Mouse (Mus musculus) liver, embryonic 13.5 days (tissue): ENCODE measurements at regions not wholly inside any gene's neighbourhood (a gene's known extent, or its start where the extent isn't known, plus 50 kb on each side); places are given as distances from the start of the nearest gene placed in this dataset.
"Not testable (repeated sequence)": the region's sequence is repeated elsewhere in the genome, so short reads cannot be mapped to it uniquely, and the experiment has no call there.

ENCODE experiments used
- ATAC-seq: fragments of 200-750 bp; cut with Nextera tagmentation; 2 replicates; pipeline ENCODE4 v1.8.0; 2017; ENCODE audit warnings: low read depth, mild to moderate bottlenecking, moderate number of reproducible peaks, moderate library complexity
- DNase-seq: peaks from one replicate; pipeline ENCODE4 v3.0.0; 2022
- H3K27ac ChIP-seq: fragments of 300-500 bp; sonication (generic); 2 replicates; pipeline ENCODE4 v1.5.1; 2015; ENCODE audit warnings: moderate library complexity, mild to moderate bottlenecking, inconsistent platforms
- H3K27me3 ChIP-seq: fragments of 300-500 bp; sonication (generic); 2 replicates; pipeline ENCODE4 v1.6.1; 2015; ENCODE audit warnings: mild to moderate bottlenecking, inconsistent platforms
- H3K36me3 ChIP-seq: fragments of 300-500 bp; sonication (generic); 2 replicates; pipeline ENCODE4 v1.6.1; 2015; ENCODE audit warnings: mild to moderate bottlenecking, inconsistent platforms
- H3K4me1 ChIP-seq: fragments of 300-500 bp; sonication (generic); replicated peaks from 2 replicates; pipeline ENCODE4 v1.6.1; 2015; ENCODE audit warnings: inconsistent platforms
- H3K4me2 ChIP-seq: fragments of 300-500 bp; sonication (generic); 2 replicates; pipeline ENCODE4 v1.6.1; 2015; ENCODE audit warnings: inconsistent platforms, mild to moderate bottlenecking, moderate library complexity
- H3K4me3 ChIP-seq: fragments of 300-500 bp; sonication (generic); replicated peaks from 2 replicates; pipeline ENCODE4 v1.5.1; 2015; ENCODE audit warnings: mild to moderate bottlenecking, inconsistent platforms
- H3K9ac ChIP-seq: fragments of 300-500 bp; sonication (generic); 2 replicates; pipeline ENCODE4 v1.6.1; 2015; ENCODE audit warnings: mild to moderate bottlenecking, inconsistent platforms
- H3K9me3 ChIP-seq: fragments of 300-500 bp; sonication (generic); replicated peaks from 2 replicates; pipeline ENCODE4 v1.6.1; 2016; ENCODE audit warnings: inconsistent platforms
- WGBS: fragments of 180-500 bp; shearing (Covaris S2); methylation state at CpG from one replicate; pipeline ENCODE4 v1.1.7; 2015; ENCODE audit not compliant: insufficient replicate concordance; 5-methylcytosine and 5-hydroxymethylcytosine counted together

DNA sequence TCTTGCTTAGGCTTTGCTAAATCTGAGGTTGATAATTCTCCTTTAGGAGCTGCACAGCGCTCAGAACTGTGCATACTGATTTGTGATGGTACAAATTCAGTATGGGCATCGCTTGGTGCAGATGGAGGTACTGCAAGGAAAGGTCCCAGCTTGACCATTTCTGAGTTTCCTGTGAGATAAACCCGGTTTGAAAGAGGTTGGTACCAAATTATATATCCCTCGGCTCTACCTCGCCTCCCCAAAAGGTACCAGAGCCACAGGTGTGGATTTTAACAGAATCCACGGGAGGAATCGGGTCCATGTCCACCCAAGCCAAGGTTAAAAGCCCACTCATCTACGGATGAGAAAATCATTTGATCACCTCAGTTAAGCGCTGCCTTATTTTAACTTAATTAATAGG, 172.5 kb upstream of the Zfp808 start:
- not testable (repeated sequence) for ATAC-seq, H3K4me3 ChIP-seq, H3K4me2 ChIP-seq, DNase-seq, H3K27ac ChIP-seq, H3K36me3 ChIP-seq, H3K9ac ChIP-seq, H3K4me1 ChIP-seq, H3K9me3 ChIP-seq, H3K27me3 ChIP-seq
- WGBS, result 60% methylated on average over 9 of the region's 9 CpGs

- ATAC-seq, H3K27me3 ChIP-seq, DNase-seq, H3K9me3 ChIP-seq, H3K36me3 ChIP-seq, H3K4me1 ChIP-seq, H3K4me2 ChIP-seq, H3K9ac ChIP-seq, H3K4me3 ChIP-seq, H3K27ac ChIP-seq: not testable (repeated sequence)
- WGBS, result 69% methylated on average over 3 of the region's 3 CpGs
These were observed 150.8 kb upstream of the Zfp808 start for GRCm38 (mm10) chr13:61978856-61979255.

DNA sequence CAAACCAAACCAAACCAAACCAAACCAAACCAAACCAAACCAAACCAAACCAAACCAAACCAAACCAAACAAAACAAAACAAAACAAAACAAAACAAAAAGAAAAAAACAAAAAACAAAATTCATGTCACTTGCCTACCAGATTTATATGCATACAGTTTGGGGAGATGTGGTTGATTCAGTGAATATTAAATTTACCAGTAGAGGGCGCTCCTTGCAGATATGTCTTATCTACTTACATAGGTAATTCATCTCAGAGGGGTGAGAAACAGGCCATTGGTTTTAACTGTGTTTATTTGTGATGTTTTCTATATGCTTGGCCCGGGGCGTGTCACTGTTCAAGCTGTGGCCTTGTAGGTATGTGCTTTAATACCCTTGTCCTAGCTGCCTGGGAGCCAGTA, 133.2 kb upstream of the Zfp808 start:
- DNase-seq, H3K4me1 ChIP-seq, H3K4me3 ChIP-seq, H3K36me3 ChIP-seq, H3K9me3 ChIP-seq, H3K4me2 ChIP-seq, H3K27ac ChIP-seq, H3K9ac ChIP-seq, H3K27me3 ChIP-seq, ATAC-seq: not testable (repeated sequence)
- WGBS, result 48% methylated on average over 3 of the region's 3 CpGs

- 2% methylated on average over 6 of the region's 6 CpGs for WGBS
These were observed 130.9 kb upstream of the Zfp808 start for GRCm38 (mm10) chr13:61998803-61999202.

DNA sequence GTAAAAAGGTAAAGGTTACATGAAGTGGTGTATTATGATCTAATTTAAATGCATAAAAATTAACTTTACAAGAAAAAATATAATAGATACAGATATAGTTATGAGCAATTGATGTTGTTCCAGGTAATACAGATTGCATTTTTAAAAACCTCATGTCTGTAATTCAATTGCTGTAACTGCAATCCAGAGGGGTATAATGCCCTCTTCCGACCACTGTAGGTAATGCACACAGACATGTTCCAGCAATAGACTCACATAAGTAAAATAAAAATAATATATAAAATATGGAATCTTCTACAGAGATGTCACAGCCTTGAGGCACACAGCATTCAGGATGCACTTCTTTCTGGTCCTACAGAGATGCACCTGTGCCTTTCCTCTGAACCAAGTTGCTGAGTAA, 122.4 kb upstream of the Zfp808 start:
- 45% methylated on average over 1 of the region's 1 CpGs for WGBS
- not testable (repeated sequence) for H3K36me3 ChIP-seq, H3K4me1 ChIP-seq, H3K4me3 ChIP-seq, H3K4me2 ChIP-seq, DNase-seq, H3K9me3 ChIP-seq, H3K27ac ChIP-seq, H3K9ac ChIP-seq, ATAC-seq, H3K27me3 ChIP-seq

More at GRCm38 (mm10) chr13:61998803-61999202, 130.9 kb upstream of the Zfp808 start:
- not testable (repeated sequence) for H3K27me3 ChIP-seq, H3K9ac ChIP-seq, H3K36me3 ChIP-seq, ATAC-seq, H3K9me3 ChIP-seq, H3K27ac ChIP-seq, H3K4me1 ChIP-seq, DNase-seq, H3K4me3 ChIP-seq
- peak overlapping the region; percentile 37 for H3K4me2 ChIP-seq

- not testable (repeated sequence) for H3K9me3 ChIP-seq
- 1% methylated on average over 22 of the region's 22 CpGs for WGBS
These were observed 114.1 kb upstream of the Zfp808 start for GRCm38 (mm10) chr13:62015424-62016167.

GRCm38 (mm10) chr13:62016168-62016502, 113.6 kb upstream of the Zfp808 start:
- Histone ChIP-seq H3K4me2 (peak overlapping the region; percentile 69), H3K27ac (peak overlapping the region; percentile 67)

More at GRCm38 (mm10) chr13:62015424-62016167, 114.1 kb upstream of the Zfp808 start:
- H3K4me2 ChIP-seq, result peak overlapping the region; percentile 69
- not testable (repeated sequence) for H3K4me1 ChIP-seq, H3K36me3 ChIP-seq, H3K27me3 ChIP-seq
- ATAC-seq (peak; percentile 95), DNase-seq (peak; percentile 51)
- H3K9ac ChIP-seq, result peak overlapping the region; percentile 77
- H3K4me3 ChIP-seq, result peak overlapping the region; percentile 74
- H3K27ac ChIP-seq, result peak overlapping the region; percentile 67

GRCm38 (mm10) chr13:62037646-62038045, 92.0 kb upstream of the Zfp808 start:
- not testable (repeated sequence) for H3K27me3 ChIP-seq, H3K4me2 ChIP-seq, ATAC-seq, H3K4me3 ChIP-seq, DNase-seq, H3K9ac ChIP-seq, H3K4me1 ChIP-seq, H3K27ac ChIP-seq, H3K9me3 ChIP-seq
- 56% methylated on average over 2 of the region's 2 CpGs for WGBS
- peaks cover 10% of the 10 kb centered on the region for H3K36me3 ChIP-seq

More at GRCm38 (mm10) chr13:62016168-62016502, 113.6 kb upstream of the Zfp808 start:
- 0% methylated on average over 5 of the region's 5 CpGs for WGBS
- H3K36me3 ChIP-seq, DNase-seq, H3K4me1 ChIP-seq, H3K27me3 ChIP-seq, H3K9me3 ChIP-seq: not testable (repeated sequence)
- Histone ChIP-seq H3K4me3 (peak overlapping the region; percentile 74), H3K9ac (peak overlapping the region; percentile 77)
- ATAC-seq, result peak; percentile 63

DNA sequence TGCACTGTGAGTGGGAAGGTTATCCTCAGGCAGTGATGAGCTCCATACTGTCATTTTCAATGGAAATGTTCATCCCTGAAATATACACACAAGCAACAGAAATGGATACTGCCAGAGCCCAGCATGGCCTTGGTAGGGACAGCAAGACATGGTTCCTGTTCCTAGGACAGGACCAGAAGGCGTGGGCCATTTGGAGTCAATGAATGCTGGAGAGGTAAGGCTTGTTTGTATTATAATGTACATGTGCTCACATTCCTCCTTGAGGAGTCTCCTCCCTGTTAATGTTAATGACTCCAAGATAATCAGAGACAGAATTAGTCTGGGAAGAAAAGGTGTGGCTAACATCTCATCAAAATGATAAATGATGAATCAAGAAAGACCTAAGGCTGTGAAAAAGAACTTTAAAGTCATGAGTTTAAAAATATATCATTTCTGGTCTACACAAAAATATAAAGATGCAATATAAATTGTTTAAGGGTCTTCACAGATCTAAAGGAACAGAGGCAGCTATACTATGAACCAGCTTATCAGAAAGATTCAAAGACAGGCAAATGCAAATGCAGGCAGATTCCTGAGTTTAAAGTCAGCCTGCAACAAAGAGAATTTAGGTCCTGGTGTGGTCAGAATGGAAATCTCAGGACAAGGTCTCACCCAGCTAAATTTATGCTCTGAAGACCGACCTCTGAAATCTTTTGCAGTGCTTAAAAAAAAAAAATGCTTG, 51.6 kb upstream of the Zfp808 start:
- H3K27me3 ChIP-seq, H3K27ac ChIP-seq, H3K4me2 ChIP-seq, H3K36me3 ChIP-seq, H3K4me3 ChIP-seq, H3K9me3 ChIP-seq, ATAC-seq, DNase-seq, H3K4me1 ChIP-seq, H3K9ac ChIP-seq: not testable (repeated sequence)
- 44% methylated on average over 2 of the region's 2 CpGs for WGBS

- not testable (repeated sequence) for ATAC-seq
- 60% methylated on average over 9 of the region's 9 CpGs for WGBS
These were observed 50.8 kb upstream of the Zfp808 start for GRCm38 (mm10) chr13:62078893-62079292.

More at GRCm38 (mm10) chr13:62078893-62079292, 50.8 kb upstream of the Zfp808 start:
- not testable (repeated sequence) for H3K4me3 ChIP-seq, H3K27ac ChIP-seq, H3K4me1 ChIP-seq, H3K4me2 ChIP-seq, H3K27me3 ChIP-seq, H3K9ac ChIP-seq, H3K9me3 ChIP-seq, DNase-seq, H3K36me3 ChIP-seq
